Mouse (Mus musculus) hindbrain, embryonic 11.5 days (tissue): ENCODE measurements around the gene Lbx2. TPM values are rescaled to one million over a fixed set of nuclear protein-coding genes. Genes with fewer than 3 reads are reported as not detected.

Experiments used
- ATAC-seq: fragments of 200-750 bp; cut with Nextera tagmentation; 2 replicates; pipeline ENCODE4 v1.8.0; 2017; ENCODE audit warnings: mild to moderate bottlenecking, moderate TSS enrichment, moderate library complexity; ENCODE audit not compliant: low FRiP score
- DNase-seq: peaks from one replicate; pipeline ENCODE4 v3.0.0-alpha.2; 2015; ENCODE audit warnings: low spot score
- H3K27ac ChIP-seq: fragments of 300-500 bp; sonication (generic); 2 replicates; pipeline ENCODE4 v1.5.1; 2014; ENCODE audit warnings: mild to moderate bottlenecking, low read depth, low read length
- H3K27me3 ChIP-seq: fragments of 300-500 bp; sonication (generic); 2 replicates; pipeline ENCODE4 v1.6.1; 2014; ENCODE audit warnings: mild to moderate bottlenecking, low read length, moderate library complexity, mixed read lengths; ENCODE audit not compliant: control insufficient read depth, insufficient read depth
- H3K36me3 ChIP-seq: fragments of 300-500 bp; sonication (generic); 2 replicates; pipeline ENCODE4 v1.6.1; 2014; ENCODE audit warnings: mild to moderate bottlenecking, low read length, moderate library complexity, mixed read lengths; ENCODE audit not compliant: control insufficient read depth, insufficient read depth
- H3K4me1 ChIP-seq: fragments of 300-500 bp; sonication (generic); replicated peaks from 2 replicates; pipeline ENCODE4 v1.6.1; 2014; ENCODE audit warnings: low read length, mixed read lengths; ENCODE audit not compliant: control insufficient read depth, insufficient read depth
- H3K4me2 ChIP-seq: fragments of 300-500 bp; sonication (generic); replicated peaks from 2 replicates; pipeline ENCODE4 v1.6.1; 2014; ENCODE audit warnings: mild to moderate bottlenecking, low read depth, low read length
- H3K4me3 ChIP-seq: fragments of 300-500 bp; sonication (generic); 2 replicates; pipeline ENCODE4 v1.5.1; 2014; ENCODE audit warnings: low read depth, low read length
- H3K9ac ChIP-seq: fragments of 300-500 bp; sonication (generic); 2 replicates; pipeline ENCODE4 v1.6.1; 2014; ENCODE audit warnings: low read depth, low read length
- H3K9me3 ChIP-seq: fragments of 300-500 bp; sonication (generic); 2 replicates; pipeline ENCODE4 v1.6.1; 2016; ENCODE audit warnings: low read length; ENCODE audit not compliant: control insufficient read depth
- WGBS: fragments of 180-500 bp; shearing (Covaris S2); extraction: QIAGEN DNeasy Blood & Tissue Kit; methylation state at CpG from one replicate; pipeline ENCODE4 v1.1.7; 2014; 5-methylcytosine and 5-hydroxymethylcytosine counted together
- polyA plus RNA-seq: library from polyadenylated mRNA; unstranded; fragments of >200 nt; fragmentation: Nextera tagmentation; extraction: Ambion mirVana; gene quantifications from 2 replicates; pipeline ENCODE4 v1.2.1, GENCODE M21; 2014

The Lbx2 gene
- polyA plus RNA-seq, 1 experiment from 2014 or later = not detected

- Histone ChIP-seq H3K9ac (no peak overlapping the region), H3K27ac (no peak overlapping the region), H3K4me3 (no peak overlapping the region), H3K36me3 (no peaks in the 10 kb centered on the region), H3K9me3 (no peaks in the 10 kb centered on the region), H3K4me1 (peaks cover 8% of the 10 kb centered on the region; the same call in 1 of the 2 replicates), H3K4me2 (no peak overlapping the region), H3K27me3 (no peaks in the 10 kb centered on the region; the same call in 1 of the 2 replicates)
- DNase-seq (no peak), ATAC-seq (no peak)
- WGBS = 86% methylated on average over 2 of the region's 2 CpGs
Measured at GRCm38 (mm10) chr6:83098411-83098810, 12.2 kb downstream of the Lbx2 start.

GRCm38 (mm10) chr6:83101316-83101687 is 15.1 kb downstream of the Lbx2 start, which contains the start of the genes Ccdc142 and Gm42688:
TSS of gene Ccdc142 (plus strand) at chr6:83101601.
TSS of gene Gm42688 (plus strand) at chr6:83101617.
- ATAC-seq (peak; percentile 87), DNase-seq (peak; percentile 84)
- H3K4me3 ChIP-seq = peak within 1 kb of the TSS; percentile 56
- H3K4me2 ChIP-seq = peak within 1 kb of the TSS; percentile 96
- H3K36me3 ChIP-seq = no peaks in the 10 kb centered on the region
- peak within 1 kb of the TSS; percentile 64 for H3K27ac ChIP-seq
- peak within 1 kb of the TSS; percentile 76 for H3K9ac ChIP-seq
- H3K27me3 ChIP-seq = no peaks in the 10 kb centered on the region
- no peaks in the 10 kb centered on the region for H3K9me3 ChIP-seq
- H3K4me1 ChIP-seq = peaks cover 8% of the 10 kb centered on the region; the same call in 1 of the 2 replicates
- WGBS = 1% methylated on average over 20 of the region's 25 CpGs

- no peaks in the 10 kb centered on the region for H3K36me3 ChIP-seq
- peak; percentile 70 for DNase-seq
- peak; percentile 84 for ATAC-seq
- H3K4me2 ChIP-seq = peak overlapping the region; percentile 96
- H3K27me3 ChIP-seq = no peaks in the 10 kb centered on the region
- peak overlapping the region; percentile 64 for H3K27ac ChIP-seq
- H3K9me3 ChIP-seq = no peaks in the 10 kb centered on the region
- peaks cover 8% of the 10 kb centered on the region; the same call in 1 of the 2 replicates for H3K4me1 ChIP-seq
- peak overlapping the region; percentile 76 for H3K9ac ChIP-seq
- WGBS = under 1% methylated on average over 74 of the region's 74 CpGs
- peak overlapping the region; percentile 56 for H3K4me3 ChIP-seq
Measured at GRCm38 (mm10) chr6:83101688-83102556, 15.8 kb downstream of the Lbx2 start.

- peaks cover 11% of the 10 kb centered on the region; the same call in 1 of the 2 replicates for H3K4me1 ChIP-seq
- peak overlapping the region; percentile 96 for H3K4me2 ChIP-seq
- no peak overlapping the region for H3K4me3 ChIP-seq
- DNase-seq = no peak
- no peak overlapping the region for H3K27ac ChIP-seq
- no peaks in the 10 kb centered on the region for H3K9me3 ChIP-seq
- H3K9ac ChIP-seq = no peak overlapping the region; the same call in 1 of the 2 replicates
- 49% methylated on average over 11 of the region's 11 CpGs for WGBS
- H3K36me3 ChIP-seq = no peaks in the 10 kb centered on the region
- no peaks in the 10 kb centered on the region for H3K27me3 ChIP-seq
- no peak for ATAC-seq
Measured at GRCm38 (mm10) chr6:83103130-83103650, 17.0 kb downstream of the Lbx2 start.

- no peak overlapping the region for H3K27ac ChIP-seq
- H3K9me3 ChIP-seq = no peaks in the 10 kb centered on the region
- DNase-seq (no peak), ATAC-seq (no peak)
- peaks cover 12% of the 10 kb centered on the region; the same call in 1 of the 2 replicates for H3K4me1 ChIP-seq
- H3K36me3 ChIP-seq = no peaks in the 10 kb centered on the region
- H3K4me2 ChIP-seq = no peak overlapping the region
- H3K9ac ChIP-seq = no peak overlapping the region
- H3K4me3 ChIP-seq = no peak overlapping the region
- WGBS = 83% methylated on average over 4 of the region's 4 CpGs
- H3K27me3 ChIP-seq = no peaks in the 10 kb centered on the region
Measured at GRCm38 (mm10) chr6:83104158-83104557, 18.0 kb downstream of the Lbx2 start.

GRCm38 (mm10) chr6:83107566-83108400 is 21.6 kb downstream of the Lbx2 start:
- H3K4me2 ChIP-seq = peak overlapping the region; percentile 87
- H3K27me3 ChIP-seq = no peaks in the 10 kb centered on the region
- no peak overlapping the region for H3K9ac ChIP-seq
- 33% methylated on average over 13 of the region's 13 CpGs for WGBS
- H3K27ac ChIP-seq = no peak overlapping the region
- ATAC-seq = peak; percentile 42
- H3K4me3 ChIP-seq = peak overlapping the region; percentile 94; the same call in 1 of the 2 replicates
- peaks cover 11% of the 10 kb centered on the region; the same call in 1 of the 2 replicates for H3K4me1 ChIP-seq
- no peaks in the 10 kb centered on the region for H3K36me3 ChIP-seq
- DNase-seq = peak; percentile 89
- no peaks in the 10 kb centered on the region for H3K9me3 ChIP-seq

- H3K27me3 ChIP-seq = no peaks in the 10 kb centered on the region
- peak within 1 kb of the TSS; percentile 87 for H3K4me2 ChIP-seq
- H3K27ac ChIP-seq = peak within 1 kb of the TSS; percentile 74
- H3K4me1 ChIP-seq = peaks cover 5% of the 10 kb centered on the region; the same call in 1 of the 2 replicates
- no peaks in the 10 kb centered on the region for H3K9me3 ChIP-seq
- H3K36me3 ChIP-seq = no peaks in the 10 kb centered on the region
- H3K9ac ChIP-seq = peak within 1 kb of the TSS; percentile 90
- ATAC-seq = peak; percentile 89
- peak within 1 kb of the TSS; percentile 94 for H3K4me3 ChIP-seq
- peak; percentile 88 for DNase-seq
- WGBS = under 1% methylated on average over 76 of the region's 76 CpGs
Measured at GRCm38 (mm10) chr6:83108762-83109668, 22.8 kb downstream of the Lbx2 start, which contains the start of gene Mrpl53. TSS of gene Mrpl53 (plus strand) at chr6:83109040.
